Mouse (Mus musculus) limb, embryonic 14.5 days (tissue): ENCODE results near the gene 1700020N01Rik. TPM values are rescaled to one million over a fixed set of nuclear protein-coding genes. Genes with fewer than 3 reads are reported as not detected.

ENCODE experiments used
- ATAC-seq: fragments of 200-750 bp; cut with Nextera tagmentation; 2 replicates; pipeline ENCODE4 v1.8.0; 2017; ENCODE audit warnings: low read depth, moderate number of reproducible peaks, moderate TSS enrichment; ENCODE audit not compliant: low FRiP score
- DNase-seq: peaks from one replicate; pipeline ENCODE4 v3.0.0-alpha.2; 2015; ENCODE audit warnings: low spot score
- H3K27ac ChIP-seq: fragments of 300-500 bp; sonication (generic); replicated peaks from 2 replicates; pipeline ENCODE4 v1.5.1; 2014; ENCODE audit warnings: low read depth, mild to moderate bottlenecking, low read length, moderate library complexity, mixed read lengths
- H3K27me3 ChIP-seq: fragments of 300-500 bp; sonication (generic); 2 replicates; pipeline ENCODE4 v1.6.1; 2014; ENCODE audit warnings: low read length, mixed read lengths; ENCODE audit not compliant: control insufficient read depth, insufficient read depth
- H3K36me3 ChIP-seq: fragments of 300-500 bp; sonication (generic); 2 replicates; pipeline ENCODE4 v1.6.1; 2014; ENCODE audit warnings: mild to moderate bottlenecking, low read length, moderate library complexity, mixed read lengths; ENCODE audit not compliant: control insufficient read depth, insufficient read depth
- H3K4me1 ChIP-seq: fragments of 300-500 bp; sonication (generic); 2 replicates; pipeline ENCODE4 v1.6.1; 2014; ENCODE audit warnings: antibody characterized with exemption, low read length, mixed read lengths; ENCODE audit not compliant: control insufficient read depth, insufficient read depth
- H3K4me2 ChIP-seq: fragments of 300-500 bp; sonication (generic); replicated peaks from 2 replicates; pipeline ENCODE4 v1.6.1; 2014; ENCODE audit warnings: low read depth, mild to moderate bottlenecking, low read length, moderate library complexity; ENCODE audit not compliant: severe bottlenecking
- H3K4me3 ChIP-seq: fragments of 300-500 bp; sonication (generic); replicated peaks from 2 replicates; pipeline ENCODE4 v1.5.1; 2014; ENCODE audit warnings: low read length
- H3K9ac ChIP-seq: fragments of 300-500 bp; sonication (generic); 2 replicates; pipeline ENCODE4 v1.6.1; 2014; ENCODE audit warnings: mild to moderate bottlenecking, low read depth, low read length, moderate library complexity; ENCODE audit not compliant: severe bottlenecking
- H3K9me3 ChIP-seq: fragments of 300-500 bp; sonication (generic); 2 replicates; pipeline ENCODE4 v1.6.1; 2016; ENCODE audit warnings: low read length; ENCODE audit not compliant: control insufficient read depth
- POLR2A ChIP-seq: fragments of 200-500 bp; IDR thresholded peaks from 2 replicates; pipeline ENCODE4 v1.8.0; 2012; ENCODE audit warnings: inconsistent platforms, mild to moderate bottlenecking, moderate library complexity, borderline replicate concordance; ENCODE audit not compliant: insufficient read depth, insufficient read length; ENCODE audit errors: extremely low read depth
- WGBS: fragments of 180-500 bp; shearing (Covaris S2); extraction: QIAGEN DNeasy Blood & Tissue Kit; methylation state at CpG from one replicate; pipeline ENCODE4 v1.1.7; 2014; 5-methylcytosine and 5-hydroxymethylcytosine counted together
- polyA plus RNA-seq, 2 experiments: library from polyadenylated mRNA; depleted of rRNA in 1 of 2; stranded (reverse) in 1 of 2; unstranded in 1 of 2; fragments of >200 nt; fragmentation: Nextera tagmentation in 1 of 2; extraction: Ambion mirVana in 1 of 2; gene quantifications; 2 replicates each; pipeline versions ENCODE4 v1.2.1 to v1.2.3; 2012 to 2014

1700020N01Rik gene
- polyA plus RNA-seq, 2 experiments, result not detected

DNA sequence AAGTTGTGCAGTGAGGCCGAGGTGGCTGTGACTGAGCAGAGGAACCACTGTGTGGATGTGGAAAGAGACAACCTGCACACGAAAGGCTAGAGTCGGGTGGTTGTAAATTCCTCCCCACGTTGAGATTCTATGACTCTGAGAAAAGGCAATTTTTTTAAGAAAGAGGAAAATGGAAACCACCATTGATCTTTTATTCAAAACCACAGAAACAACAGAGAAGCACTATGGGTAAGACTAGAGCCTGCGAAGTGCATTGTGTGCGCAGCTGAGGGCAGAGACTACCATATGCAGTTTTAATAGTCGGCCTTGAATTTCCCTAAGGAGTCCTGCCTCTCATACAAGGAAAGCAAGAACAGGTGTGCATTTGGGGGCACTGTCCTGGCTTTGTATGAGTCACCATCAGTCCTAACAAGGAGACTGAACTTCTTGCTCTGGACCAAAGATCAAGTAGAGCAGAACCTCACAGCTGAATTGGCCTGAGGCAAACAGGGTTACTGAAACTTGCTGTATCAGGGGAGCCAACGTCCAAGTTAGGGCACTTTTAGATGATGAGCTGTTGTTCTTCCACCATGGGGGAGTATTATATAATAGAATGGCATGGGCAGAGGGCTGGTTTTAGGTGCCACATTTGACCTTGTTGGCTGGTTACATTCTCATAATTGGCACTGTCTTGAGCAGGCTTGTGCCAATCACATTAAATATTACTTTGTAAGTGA is 39.8 kb upstream of the 1700020N01Rik start:
- H3K9me3 ChIP-seq, result no peaks in the 10 kb centered on the region
- TF ChIP-seq POLR2A, result no peak
- H3K36me3 ChIP-seq, result no peaks in the 10 kb centered on the region
- no peak for ATAC-seq
- no peak for DNase-seq
- 61% methylated on average over 8 of the region's 8 CpGs for WGBS
- H3K4me2 ChIP-seq, result no peak overlapping the region
- H3K27me3 ChIP-seq, result no peaks in the 10 kb centered on the region
- H3K4me3 ChIP-seq, result no peak overlapping the region
- no peak overlapping the region for H3K9ac ChIP-seq
- H3K27ac ChIP-seq, result no peak overlapping the region
- H3K4me1 ChIP-seq, result peaks cover 16% of the 10 kb centered on the region

GRCm38 (mm10) chr10:21553683-21554035 is 39.3 kb upstream of the 1700020N01Rik start:
- DNase-seq, result no peak
- H3K4me1 ChIP-seq, result peaks cover 16% of the 10 kb centered on the region
- no peaks in the 10 kb centered on the region for H3K27me3 ChIP-seq
- H3K9me3 ChIP-seq, result no peaks in the 10 kb centered on the region
- H3K4me2 ChIP-seq, result no peak overlapping the region
- no peak overlapping the region for H3K9ac ChIP-seq
- no peaks in the 10 kb centered on the region for H3K36me3 ChIP-seq
- 54% methylated on average over 4 of the region's 4 CpGs for WGBS
- peak overlapping the region; percentile 48; the same call in 1 of the 2 replicates for H3K27ac ChIP-seq
- H3K4me3 ChIP-seq, result no peak overlapping the region
- peak; percentile 34; the same call in 1 of the 2 replicates for ATAC-seq
- no peak for TF ChIP-seq POLR2A

GRCm38 (mm10) chr10:21554896-21555580 is 37.9 kb upstream of the 1700020N01Rik start:
- no peak overlapping the region for H3K9ac ChIP-seq
- H3K9me3 ChIP-seq, result no peaks in the 10 kb centered on the region
- no peak for ATAC-seq
- TF ChIP-seq POLR2A, result no peak
- H3K4me3 ChIP-seq, result no peak overlapping the region
- H3K27me3 ChIP-seq, result no peaks in the 10 kb centered on the region
- no peak overlapping the region for H3K4me2 ChIP-seq
- H3K4me1 ChIP-seq, result peaks cover 18% of the 10 kb centered on the region
- WGBS, result 88% methylated on average over 11 of the region's 11 CpGs
- no peak for DNase-seq
- no peak overlapping the region for H3K27ac ChIP-seq
- H3K36me3 ChIP-seq, result no peaks in the 10 kb centered on the region

GRCm38 (mm10) chr10:21559769-21560168 is 33.2 kb upstream of the 1700020N01Rik start:
- no peak for TF ChIP-seq POLR2A
- Histone ChIP-seq H3K36me3 (no peaks in the 10 kb centered on the region), H3K27ac (no peak overlapping the region), H3K4me2 (peak overlapping the region; percentile 43; the same call in 1 of the 2 replicates), H3K27me3 (no peaks in the 10 kb centered on the region), H3K9me3 (no peaks in the 10 kb centered on the region), H3K4me1 (peaks cover 5% of the 10 kb centered on the region), H3K9ac (no peak overlapping the region; the same call in 1 of the 2 replicates), H3K4me3 (peak overlapping the region; percentile 18; the same call in 1 of the 2 replicates)
- DNase-seq, result no peak
- WGBS, result 27% methylated on average over 15 of the region's 15 CpGs
- ATAC-seq, result no peak

- no peak for DNase-seq
- Histone ChIP-seq H3K4me1 (peaks cover 5% of the 10 kb centered on the region), H3K9ac (no peak overlapping the region), H3K4me2 (no peak overlapping the region), H3K4me3 (no peak overlapping the region), H3K27ac (no peak overlapping the region), H3K27me3 (no peaks in the 10 kb centered on the region), H3K36me3 (no peaks in the 10 kb centered on the region), H3K9me3 (no peaks in the 10 kb centered on the region)
- TF ChIP-seq POLR2A, result no peak
- 78% methylated on average over 1 of the region's 1 CpGs for WGBS
- no peak for ATAC-seq
Observed at GRCm38 (mm10) chr10:21561181-21561580, 31.8 kb upstream of the 1700020N01Rik start.
